23 mouse cellular contexts compared by ENCODE assay signal in genomic region chr16:79585745-79586144, GRCm38 (mm10).
DNase-seq lines count a peak whose midpoint lies in the region; ATAC-seq lines count a peak whose summit lies in the region.
"Had no signal": no experiment of that assay in that cellular context is flagged by ENCODE, and none has a peak within 500 bp of the region (broad histone marks: within the 10 kb centered on the region; RNA-seq: fewer than 3 reads in every experiment).

No protein-coding gene starts in this region.

- no peaks in the 10 kb centered on the region for H3K9me3 ChIP-seq in hindbrain, embryonic 11.5 days (ENCODE audit: control insufficient read depth, low read length)
- H3K9me3 ChIP-seq in hindbrain, embryonic 13.5 days: no peaks in the 10 kb centered on the region
- no peaks in the 10 kb centered on the region for H3K9me3 ChIP-seq in neural tube, embryonic 11.5 days (ENCODE audit: control insufficient read depth, low read length)
- H3K9me3 ChIP-seq in neural tube, embryonic 15.5 days (replicated peaks): no peaks in the 10 kb centered on the region
- H3K9me3 ChIP-seq: embryonic facial prominence, embryonic 10.5 days; embryonic facial prominence, embryonic 12.5 days; forebrain, embryonic 13.5 days; forebrain, embryonic 15.5 days; G1E had no signal

- H3K9ac ChIP-seq in hindbrain, embryonic 11.5 days (ENCODE audit: low read depth, low read length): no peak overlapping the region
- H3K9ac ChIP-seq in hindbrain, embryonic 13.5 days: no peak overlapping the region
- no peak overlapping the region for H3K9ac ChIP-seq in neural tube, embryonic 11.5 days (ENCODE audit: low read length)
- no peak overlapping the region for H3K9ac ChIP-seq in neural tube, embryonic 15.5 days (replicated peaks)
- H3K9ac ChIP-seq: embryonic facial prominence, embryonic 12.5 days; forebrain, embryonic 13.5 days; forebrain, embryonic 15.5 days had no signal

- no peak overlapping the region for H3K27ac ChIP-seq in hindbrain, embryonic 11.5 days (ENCODE audit: low read depth, low read length)
- no peak overlapping the region for H3K27ac ChIP-seq in hindbrain, embryonic 13.5 days
- no peak overlapping the region for H3K27ac ChIP-seq in neural tube, embryonic 11.5 days (ENCODE audit: low read depth, low read length)
- no peak overlapping the region for H3K27ac ChIP-seq in neural tube, embryonic 15.5 days (replicated peaks)
- H3K27ac ChIP-seq: embryonic facial prominence, embryonic 10.5 days; embryonic facial prominence, embryonic 12.5 days; forebrain, embryonic 13.5 days; forebrain, embryonic 15.5 days had no signal

- DNase-seq in hindbrain, embryonic 11.5 days (ENCODE audit: low spot score): no peak
- no peak for DNase-seq in neural tube, embryonic 11.5 days (ENCODE audit: low spot score)
- peak; percentile 12 for DNase-seq in mesoderm, embryonic 11.5 days (ENCODE audit: low read depth, low spot score)
- DNase-seq: adrenal gland, adult 8-10 months; adrenal gland, postnatal 14 days; adrenal gland, postnatal 36 days; B cell, adult 2 months; cerebellum, adult 11-12 months; cerebellum, adult 2 months; cerebellum, adult 9-10 months; cerebellum, postnatal 10 days; cerebellum, postnatal 25 days had no signal

- H3K36me3 ChIP-seq in hindbrain, embryonic 11.5 days (ENCODE audit: control insufficient read depth, insufficient read depth, low read length): no peaks in the 10 kb centered on the region
- no peaks in the 10 kb centered on the region for H3K36me3 ChIP-seq in hindbrain, embryonic 13.5 days
- no peaks in the 10 kb centered on the region for H3K36me3 ChIP-seq in neural tube, embryonic 11.5 days (ENCODE audit: control insufficient read depth, insufficient read depth, low read length)
- H3K36me3 ChIP-seq in neural tube, embryonic 15.5 days: no peaks in the 10 kb centered on the region
- H3K36me3 ChIP-seq: embryonic facial prominence, embryonic 10.5 days; embryonic facial prominence, embryonic 12.5 days; forebrain, embryonic 15.5 days; G1E had no signal

- H3K4me2 ChIP-seq in hindbrain, embryonic 11.5 days (replicated peaks; ENCODE audit: low read depth, low read length): no peak overlapping the region
- H3K4me2 ChIP-seq in hindbrain, embryonic 13.5 days: no peak overlapping the region
- H3K4me2 ChIP-seq in neural tube, embryonic 11.5 days (ENCODE audit: low read depth): no peak overlapping the region
- H3K4me2 ChIP-seq in neural tube, embryonic 15.5 days: no peak overlapping the region
- H3K4me2 ChIP-seq: embryonic facial prominence, embryonic 12.5 days; forebrain, embryonic 13.5 days; forebrain, embryonic 15.5 days had no signal

- H3K27me3 ChIP-seq in hindbrain, embryonic 11.5 days (ENCODE audit: control insufficient read depth, insufficient read depth, low read length): no peaks in the 10 kb centered on the region
- H3K27me3 ChIP-seq in hindbrain, embryonic 13.5 days: no peaks in the 10 kb centered on the region
- H3K27me3 ChIP-seq in neural tube, embryonic 11.5 days (ENCODE audit: control insufficient read depth, insufficient read depth, low read length): no peaks in the 10 kb centered on the region
- H3K27me3 ChIP-seq in neural tube, embryonic 15.5 days (replicated peaks): no peaks in the 10 kb centered on the region
- H3K27me3 ChIP-seq: CH12.LX; embryonic facial prominence, embryonic 12.5 days; forebrain, embryonic 13.5 days; forebrain, embryonic 15.5 days; Patski had no signal

- ATAC-seq in hindbrain, embryonic 11.5 days (ENCODE audit: low FRiP score): peak; percentile 53
- ATAC-seq in hindbrain, embryonic 13.5 days (ENCODE audit: low FRiP score): no peak
- peak; percentile 63 for ATAC-seq in neural tube, embryonic 11.5 days (ENCODE audit: insufficient read depth, low FRiP score, low TSS enrichment)
- ATAC-seq in neural tube, embryonic 15.5 days (ENCODE audit: low FRiP score): no peak
- ATAC-seq: activated CD4-positive, CD25-positive, alpha-beta regulatory T cell, adult 4 months; CD4-positive, CD25-positive, alpha-beta regulatory T cell, adult 4 months; forebrain, embryonic 13.5 days; forebrain, embryonic 15.5 days; Patski had no signal

- no peaks in the 10 kb centered on the region for H3K4me1 ChIP-seq in hindbrain, embryonic 11.5 days (replicated peaks; ENCODE audit: control insufficient read depth, insufficient read depth, low read length)
- no peaks in the 10 kb centered on the region for H3K4me1 ChIP-seq in hindbrain, embryonic 13.5 days (replicated peaks)
- H3K4me1 ChIP-seq in neural tube, embryonic 11.5 days (ENCODE audit: control insufficient read depth, insufficient read depth, low read length): no peaks in the 10 kb centered on the region
- H3K4me1 ChIP-seq in neural tube, embryonic 15.5 days: no peaks in the 10 kb centered on the region
- H3K4me1 ChIP-seq: embryonic facial prominence, embryonic 10.5 days; embryonic facial prominence, embryonic 12.5 days; forebrain, embryonic 13.5 days; forebrain, embryonic 15.5 days had no signal

- H3K4me3 ChIP-seq in hindbrain, embryonic 11.5 days (ENCODE audit: low read depth, low read length): no peak overlapping the region
- H3K4me3 ChIP-seq in hindbrain, embryonic 13.5 days: no peak overlapping the region
- no peak overlapping the region for H3K4me3 ChIP-seq in neural tube, embryonic 11.5 days (ENCODE audit: low read depth, low read length)
- H3K4me3 ChIP-seq in neural tube, embryonic 15.5 days (replicated peaks): no peak overlapping the region
- H3K4me3 ChIP-seq: embryonic facial prominence, embryonic 10.5 days; embryonic facial prominence, embryonic 12.5 days; forebrain, embryonic 13.5 days; forebrain, embryonic 15.5 days had no signal

Comparison
In these comparisons a context has a peak if more than half of its experiments do, and no peak if none do; other contexts are left out.
1. ATAC-seq: peak in hindbrain, embryonic 11.5 days (single experiment) and neural tube, embryonic 11.5 days (single experiment); none in hindbrain, embryonic 13.5 days (single experiment) and neural tube, embryonic 15.5 days (single experiment).